Mouse (Mus musculus) olfactory bulb, adult 2 months (tissue): ENCODE data around the gene Cib2.

Experiments used
- CTCF ChIP-seq: fragments of 200-500 bp; IDR thresholded peaks from 2 replicates; pipeline ENCODE4 v1.5.1; 2012; ENCODE audit warnings: low read depth, mild to moderate bottlenecking, low read length, moderate library complexity; ENCODE audit not compliant: insufficient read depth
- POLR2A ChIP-seq: fragments of 200-500 bp; IDR thresholded peaks from 2 replicates; pipeline ENCODE4 v1.6.1; 2012; ENCODE audit warnings: mild to moderate bottlenecking, low read depth, low read length, moderate library complexity; ENCODE audit not compliant: insufficient read depth

DNA sequence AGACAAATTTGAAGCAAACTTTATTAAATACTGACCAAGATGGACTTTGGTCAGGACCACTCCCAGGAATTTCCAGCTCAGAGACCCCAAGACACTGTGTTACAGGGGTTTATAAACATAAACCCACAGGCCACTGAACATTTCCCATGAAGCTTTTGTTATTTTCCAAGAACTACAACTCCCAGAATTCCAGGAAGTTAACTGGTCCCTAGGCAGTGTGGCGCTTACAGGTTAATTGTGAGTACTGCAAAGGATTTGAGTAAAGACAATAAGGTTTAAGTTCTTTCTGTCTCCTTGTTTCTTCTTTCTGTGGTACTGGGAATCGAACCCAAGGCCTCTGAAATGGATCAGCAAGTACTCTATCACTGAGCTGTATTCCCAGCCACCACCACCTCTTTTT is 8.7 kb upstream of the Cib2 start:
- no peak for TF ChIP-seq CTCF
- TF ChIP-seq POLR2A = no peak
